Mouse (Mus musculus): ENCODE measurements around the gene Tnk2. TPM values are rescaled to one million over a fixed set of nuclear protein-coding genes. Genes with fewer than 3 reads are reported as not detected.

Gene Tnk2
- polyA plus RNA-seq, 2 experiments, result 3.8 to 15.3 TPM

DNA sequence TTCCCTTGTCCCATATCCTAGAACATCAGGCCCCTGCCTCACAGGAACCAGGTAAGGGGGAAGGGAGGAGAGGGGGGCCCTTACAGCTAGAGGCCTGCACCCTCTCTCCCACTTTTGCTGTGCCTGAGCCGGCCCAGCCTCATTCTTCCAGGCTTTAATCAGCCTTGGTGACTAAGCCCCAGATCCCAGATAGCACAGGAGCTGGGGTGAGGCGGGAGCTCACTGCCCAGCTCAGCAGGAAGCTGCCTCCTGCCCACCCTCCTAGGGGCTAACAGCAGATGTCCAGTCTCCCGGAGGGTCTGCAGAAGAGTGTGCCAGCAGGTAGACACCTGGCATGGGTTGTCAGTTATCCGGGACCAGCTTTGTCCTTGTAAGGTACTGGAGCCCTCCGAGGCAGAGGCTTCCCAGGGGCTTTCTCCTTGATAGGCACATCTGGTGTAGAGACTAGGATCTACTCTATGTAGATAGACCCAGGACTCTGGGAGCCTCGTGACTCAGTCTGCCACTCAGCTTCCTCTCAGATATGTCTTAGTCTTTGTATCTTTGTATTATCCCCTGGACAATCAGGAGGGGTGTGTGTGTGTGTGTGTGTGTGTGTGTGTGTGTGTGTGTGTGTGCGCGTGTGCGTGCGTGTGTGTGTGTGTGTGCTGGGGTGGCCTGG is 33.5 kb downstream of the Tnk2 start:
- H3K27ac ChIP-seq, result no peak overlapping the region
- DNase-seq (ENCODE audit: low read depth in 3 of 3, low spot score in 3 of 3) (no peak), ATAC-seq (ENCODE audit: insufficient read depth) (no peak)
- no peaks in the 10 kb centered on the region for H3K27me3 ChIP-seq (ENCODE audit: control insufficient read depth, insufficient read depth, low read length)
- H3K4me2 ChIP-seq (ENCODE audit: low read depth), result no peak overlapping the region
- H3K9ac ChIP-seq (replicated peaks), result no peak overlapping the region
- WGBS (ENCODE audit: insufficient replicate concordance), result 70% methylated on average over 10 of the region's 10 CpGs
- TF ChIP-seq EP300 (IDR thresholded peaks at IDR 0.05; ENCODE audit: low read depth) (no peak), CTCF (IDR thresholded peaks at IDR 0.05; ENCODE audit: low read depth) (no peak)
- peaks cover 6% of the 10 kb centered on the region for H3K36me3 ChIP-seq (replicated peaks; ENCODE audit: control insufficient read depth, insufficient read depth, low read depth)
- H3K9me3 ChIP-seq (ENCODE audit: control insufficient read depth, low read length), result no peaks in the 10 kb centered on the region
- peaks cover 5 to 6% of the 10 kb centered on the region in 2 experiments for H3K4me1 ChIP-seq (replicated peaks; ENCODE audit: control insufficient read depth in 2 of 2, insufficient read depth in 2 of 2, low read length in 1 of 2)
- H3K4me3 ChIP-seq (ENCODE audit: insufficient read depth in 1 of 2, low read depth in 2 of 2, low read length in 2 of 2), result no peak overlapping the region

DNA sequence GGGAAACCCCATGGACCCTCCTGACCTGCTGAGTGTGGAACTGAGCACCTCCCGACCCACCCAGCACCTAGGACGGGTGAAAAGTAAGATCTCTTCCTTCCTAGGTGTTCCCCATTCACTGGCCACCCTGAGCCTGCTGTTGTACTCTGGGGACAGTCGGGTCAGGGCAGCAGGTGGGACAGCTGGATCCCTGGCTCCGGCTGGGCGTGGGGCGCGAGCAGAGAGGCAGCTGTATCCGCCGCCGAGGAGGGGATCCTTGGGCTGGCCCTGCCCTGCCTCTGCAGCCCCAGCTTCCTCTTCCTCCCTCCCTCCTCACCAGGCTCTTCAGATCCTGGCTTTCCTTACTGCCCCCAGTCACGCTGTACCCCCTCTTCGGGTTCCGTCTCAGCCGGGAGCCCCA is 34.2 kb downstream of the Tnk2 start:
- Histone ChIP-seq H3K36me3 (replicated peaks; ENCODE audit: control insufficient read depth, insufficient read depth, low read depth) (peaks cover 9% of the 10 kb centered on the region), H3K9me3 (ENCODE audit: control insufficient read depth, low read length) (no peaks in the 10 kb centered on the region), H3K4me2 (ENCODE audit: low read depth) (no peak overlapping the region), H3K4me3 (ENCODE audit: insufficient read depth in 1 of 2, low read depth in 2 of 2, low read length in 2 of 2) (no peak overlapping the region), H3K9ac (replicated peaks) (no peak overlapping the region), H3K27ac (no peak overlapping the region), H3K27me3 (ENCODE audit: control insufficient read depth, insufficient read depth, low read length) (no peaks in the 10 kb centered on the region), H3K4me1 (replicated peaks; ENCODE audit: control insufficient read depth in 2 of 2, insufficient read depth in 2 of 2, low read length in 1 of 2) (no peaks in the 10 kb centered on the region)
- TF ChIP-seq EP300 (IDR thresholded peaks at IDR 0.05; ENCODE audit: low read depth) (no peak), CTCF (IDR thresholded peaks at IDR 0.05; ENCODE audit: low read depth) (no peak)
- WGBS (ENCODE audit: insufficient replicate concordance), result 82% methylated on average over 14 of the region's 14 CpGs
- DNase-seq (ENCODE audit: low read depth in 3 of 3, low spot score in 3 of 3), result no peak
- no peak for ATAC-seq (ENCODE audit: insufficient read depth)

DNA sequence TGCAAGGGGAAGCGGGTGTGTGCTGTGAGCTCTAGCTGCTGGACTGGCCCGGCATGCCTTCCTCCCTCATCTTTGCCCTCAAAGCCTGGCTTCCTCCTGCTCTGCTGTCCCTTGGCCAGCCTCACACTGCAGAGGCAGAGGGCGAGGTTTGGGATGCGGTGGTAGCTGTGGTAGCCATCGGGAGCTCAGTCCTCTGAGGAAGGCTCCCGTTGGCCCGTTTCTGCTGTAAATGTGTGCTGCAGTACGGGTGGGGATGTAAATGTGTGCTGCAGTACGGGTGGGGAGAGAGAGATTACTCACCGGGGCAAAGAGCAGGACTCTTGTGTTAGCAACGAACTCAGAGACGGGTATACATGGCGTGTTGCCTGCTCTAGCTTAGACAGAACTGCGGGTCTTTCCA is 35.1 kb downstream of the Tnk2 start:
- 69% methylated on average over 14 of the region's 14 CpGs for WGBS (ENCODE audit: insufficient replicate concordance)

DNA sequence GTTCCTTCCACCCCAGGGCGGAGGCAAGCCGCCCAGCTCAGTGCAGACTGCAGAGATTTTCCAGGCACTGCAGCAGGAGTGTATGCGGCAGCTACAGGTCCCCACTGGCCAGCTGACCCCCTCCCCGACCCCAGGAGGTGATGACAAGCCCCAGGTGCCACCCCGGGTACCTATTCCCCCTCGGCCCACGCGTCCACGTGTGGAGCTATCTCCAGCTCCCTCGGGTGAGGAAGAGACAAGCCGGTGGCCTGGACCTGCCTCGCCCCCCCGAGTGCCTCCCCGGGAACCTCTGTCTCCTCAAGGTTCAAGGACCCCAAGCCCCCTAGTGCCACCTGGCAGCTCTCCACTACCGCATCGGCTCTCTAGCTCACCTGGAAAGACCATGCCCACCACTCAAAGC is 36.3 kb downstream of the Tnk2 start:
- H3K27me3 ChIP-seq (ENCODE audit: control insufficient read depth, insufficient read depth, low read length), result no peaks in the 10 kb centered on the region

More for the DNA sequence above, 35.1 kb downstream of the Tnk2 start:
- Histone ChIP-seq H3K4me1 (replicated peaks; ENCODE audit: control insufficient read depth in 2 of 2, insufficient read depth in 2 of 2, low read length in 1 of 2) (no peaks in the 10 kb centered on the region), H3K27ac (no peak overlapping the region), H3K9me3 (ENCODE audit: control insufficient read depth, low read length) (no peaks in the 10 kb centered on the region), H3K4me3 (ENCODE audit: insufficient read depth in 1 of 2, low read depth in 2 of 2, low read length in 2 of 2) (no peak overlapping the region), H3K4me2 (ENCODE audit: low read depth) (no peak overlapping the region), H3K9ac (replicated peaks) (no peak overlapping the region), H3K27me3 (ENCODE audit: control insufficient read depth, insufficient read depth, low read length) (no peaks in the 10 kb centered on the region), H3K36me3 (replicated peaks; ENCODE audit: control insufficient read depth, insufficient read depth, low read depth) (peaks cover 11% of the 10 kb centered on the region)
- TF ChIP-seq EP300 (IDR thresholded peaks at IDR 0.05; ENCODE audit: low read depth), result no peak
- no peak for TF ChIP-seq CTCF (IDR thresholded peaks at IDR 0.05; ENCODE audit: low read depth)
- no peak for DNase-seq (ENCODE audit: low read depth in 3 of 3, low spot score in 3 of 3)
- ATAC-seq (ENCODE audit: insufficient read depth), result no peak

DNA sequence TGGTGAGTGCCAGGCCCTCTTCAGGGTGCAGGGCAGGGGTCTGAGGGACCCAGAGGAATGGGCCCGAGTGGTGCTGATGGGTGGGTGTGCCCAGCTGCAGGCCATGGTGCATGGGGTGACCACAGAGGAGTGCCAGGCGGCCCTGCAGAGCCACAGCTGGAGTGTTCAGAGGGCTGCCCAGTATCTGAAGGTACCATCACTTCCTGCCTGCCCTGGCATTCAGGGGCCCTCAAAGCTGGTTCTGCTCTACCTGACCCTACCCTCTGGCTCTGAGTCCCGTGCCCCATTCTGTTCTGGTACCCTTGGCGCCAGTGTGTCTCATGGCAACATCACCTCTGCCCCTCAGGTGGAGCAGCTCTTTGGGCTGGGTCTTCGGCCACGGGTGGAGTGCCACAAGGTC is 37.1 kb downstream of the Tnk2 start:
- TF ChIP-seq CTCF (IDR thresholded peaks at IDR 0.05; ENCODE audit: low read depth) (no peak), EP300 (IDR thresholded peaks at IDR 0.05; ENCODE audit: low read depth) (no peak)
- no peak overlapping the region for H3K9ac ChIP-seq (replicated peaks)
- H3K4me1 ChIP-seq (replicated peaks; ENCODE audit: control insufficient read depth in 2 of 2, insufficient read depth in 2 of 2, low read length in 1 of 2), result peaks cover 0 to 3% of the 10 kb centered on the region in 2 experiments; a peak in 1 of 4 replicates
- no peak overlapping the region for H3K4me3 ChIP-seq (ENCODE audit: insufficient read depth in 1 of 2, low read depth in 2 of 2, low read length in 2 of 2)
- no peak overlapping the region for H3K27ac ChIP-seq
- ATAC-seq (ENCODE audit: insufficient read depth) (no peak), DNase-seq (ENCODE audit: low read depth in 3 of 3, low spot score in 3 of 3) (no peak)
- H3K9me3 ChIP-seq (ENCODE audit: control insufficient read depth, low read length), result no peaks in the 10 kb centered on the region
- no peak overlapping the region for H3K4me2 ChIP-seq (ENCODE audit: low read depth)
- peaks cover 9% of the 10 kb centered on the region for H3K36me3 ChIP-seq (replicated peaks; ENCODE audit: control insufficient read depth, insufficient read depth, low read depth)
- no peaks in the 10 kb centered on the region for H3K27me3 ChIP-seq (ENCODE audit: control insufficient read depth, insufficient read depth, low read length)
- 82% methylated on average over 6 of the region's 6 CpGs for whole genome bisulfite sequencing (ENCODE audit: insufficient replicate concordance)

More for the DNA sequence above, 36.3 kb downstream of the Tnk2 start:
- no peak overlapping the region for H3K27ac ChIP-seq
- ATAC-seq (ENCODE audit: insufficient read depth) (no peak), DNase-seq (ENCODE audit: low read depth in 3 of 3, low spot score in 3 of 3) (no peak)
- no peak overlapping the region for H3K9ac ChIP-seq (replicated peaks)
- H3K4me2 ChIP-seq (ENCODE audit: low read depth), result no peak overlapping the region
- TF ChIP-seq EP300 (IDR thresholded peaks at IDR 0.05; ENCODE audit: low read depth), result no peak
- no peak for TF ChIP-seq CTCF (IDR thresholded peaks at IDR 0.05; ENCODE audit: low read depth)
- H3K9me3 ChIP-seq (ENCODE audit: control insufficient read depth, low read length), result no peaks in the 10 kb centered on the region
- no peaks in the 10 kb centered on the region for H3K4me1 ChIP-seq (replicated peaks; ENCODE audit: control insufficient read depth in 2 of 2, insufficient read depth in 2 of 2, low read length in 1 of 2)
- H3K36me3 ChIP-seq (replicated peaks; ENCODE audit: control insufficient read depth, insufficient read depth, low read depth), result peaks cover 11% of the 10 kb centered on the region
- 88% methylated on average over 16 of the region's 16 CpGs for WGBS (ENCODE audit: insufficient replicate concordance)
- no peak overlapping the region for H3K4me3 ChIP-seq (ENCODE audit: insufficient read depth in 1 of 2, low read depth in 2 of 2, low read length in 2 of 2)

All from liver, embryonic 14.5 days (tissue).